Mouse (Mus musculus): ENCODE data around the gene Fam102a.

- no peak for TF ChIP-seq CTCF (conservative IDR thresholded peaks at IDR 0.05; ENCODE audit: low read length)
- no peak for TF ChIP-seq NANOG (IDR thresholded peaks at IDR 0.05; ENCODE audit: borderline replicate concordance, low read length)
These were observed 14.6 kb downstream of the Fam102a start for GRCm38 (mm10) chr2:32549764-32550163.

All from E14TG2a.4 (cell line).